Mouse (Mus musculus) midbrain, embryonic 11.5 days (tissue): ENCODE measurements at regions not wholly inside any gene's neighbourhood (a gene's known extent, or its start where the extent isn't known, plus 50 kb on each side); places are given as distances from the start of the nearest gene placed in this dataset.

Experiments used
- ATAC-seq: fragments of 200-750 bp; cut with Nextera tagmentation; 2 replicates; pipeline ENCODE4 v1.8.0; 2017; ENCODE audit warnings: moderate TSS enrichment, moderate library complexity; ENCODE audit not compliant: low FRiP score
- DNase-seq: peaks from one replicate; pipeline ENCODE4 v3.0.0; 2015; ENCODE audit warnings: low spot score; ENCODE audit errors: missing footprints
- H3K27ac ChIP-seq: fragments of 300-500 bp; sonication (generic); 2 replicates; pipeline ENCODE4 v1.5.1; 2014; ENCODE audit warnings: low read depth, low read length
- H3K27me3 ChIP-seq: fragments of 300-500 bp; sonication (generic); 2 replicates; pipeline ENCODE4 v1.6.1; 2014; ENCODE audit warnings: mild to moderate bottlenecking, low read length, moderate library complexity, mixed read lengths; ENCODE audit not compliant: control insufficient read depth, insufficient read depth
- H3K36me3 ChIP-seq: fragments of 300-500 bp; sonication (generic); 2 replicates; pipeline ENCODE4 v1.6.1; 2014; ENCODE audit warnings: mild to moderate bottlenecking, low read length, moderate library complexity, mixed read lengths; ENCODE audit not compliant: control insufficient read depth, insufficient read depth
- H3K4me1 ChIP-seq: fragments of 300-500 bp; sonication (generic); 2 replicates; pipeline ENCODE4 v1.6.1; 2014; ENCODE audit warnings: low read length; ENCODE audit not compliant: control insufficient read depth, insufficient read depth
- H3K4me2 ChIP-seq: fragments of 300-500 bp; sonication (generic); 2 replicates; pipeline ENCODE4 v1.6.1; 2014; ENCODE audit warnings: mild to moderate bottlenecking, moderate library complexity
- H3K4me3 ChIP-seq: fragments of 300-500 bp; sonication (generic); 2 replicates; pipeline ENCODE4 v1.5.1; 2014; ENCODE audit warnings: low read depth, low read length
- H3K9ac ChIP-seq: fragments of 300-500 bp; sonication (generic); 2 replicates; pipeline ENCODE4 v1.6.1; 2014; ENCODE audit warnings: low read length
- H3K9me3 ChIP-seq: fragments of 300-500 bp; sonication (generic); 2 replicates; pipeline ENCODE4 v1.6.1; 2016; ENCODE audit warnings: low read length; ENCODE audit not compliant: control insufficient read depth
- WGBS: fragments of 180-500 bp; shearing (Covaris S2); extraction: QIAGEN DNeasy Blood & Tissue Kit; methylation state at CpG from one replicate; pipeline ENCODE4 v1.1.7; 2014; 5-methylcytosine and 5-hydroxymethylcytosine counted together

DNA sequence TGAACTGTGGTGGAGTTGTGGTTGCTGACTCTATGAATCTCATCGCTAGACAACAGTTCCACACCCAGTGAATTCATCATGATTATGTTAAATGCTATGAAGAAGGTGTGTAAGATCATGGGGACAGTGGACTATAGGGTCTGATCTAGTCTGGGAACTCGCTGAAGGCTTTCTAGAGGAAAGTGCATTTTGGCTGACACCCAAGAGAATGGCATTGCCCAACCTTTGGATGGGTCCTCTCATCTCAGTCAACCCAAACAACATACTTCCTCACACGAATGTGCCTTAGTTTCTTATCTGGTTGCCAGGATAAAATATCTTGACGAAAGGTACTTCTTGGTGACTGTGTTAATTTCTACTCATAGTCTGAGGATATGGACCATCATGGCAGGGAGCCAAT lies 112.9 kb upstream of the Ado start:
- no peak overlapping the region for H3K4me2 ChIP-seq
- DNase-seq (no peak), ATAC-seq (no peak)
- WGBS = 91% methylated on average over 4 of the region's 4 CpGs
- no peak overlapping the region for H3K27ac ChIP-seq
- no peaks in the 10 kb centered on the region for H3K27me3 ChIP-seq
- H3K4me3 ChIP-seq = no peak overlapping the region
- no peak overlapping the region for H3K9ac ChIP-seq
- H3K9me3 ChIP-seq = no peaks in the 10 kb centered on the region
- H3K4me1 ChIP-seq = no peaks in the 10 kb centered on the region
- H3K36me3 ChIP-seq = no peaks in the 10 kb centered on the region

DNA sequence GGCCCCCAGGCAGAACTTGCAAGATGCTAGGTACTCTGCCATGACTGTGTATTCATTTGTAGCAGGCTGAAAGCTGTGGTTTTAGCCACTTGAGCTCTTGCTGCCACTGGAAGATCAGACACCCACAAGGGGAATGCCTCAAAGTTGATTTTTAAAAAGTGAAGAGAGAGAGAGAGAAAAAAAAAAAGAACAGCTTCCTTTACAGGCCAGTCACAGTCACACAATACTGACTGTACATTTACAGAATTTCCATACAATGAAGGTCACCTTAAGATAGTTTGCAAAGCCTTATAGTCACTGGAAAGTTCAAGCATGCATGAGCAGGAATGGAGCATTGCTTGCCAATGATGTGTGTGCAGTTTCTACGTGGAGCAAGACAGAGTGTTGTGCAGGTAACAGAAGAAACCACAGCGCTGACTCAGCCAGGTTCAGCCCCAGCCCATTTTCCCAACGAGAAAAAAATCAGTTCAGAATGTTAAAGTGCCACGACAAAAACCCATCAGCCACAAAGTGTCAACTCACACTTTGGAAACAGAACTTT lies 109.3 kb upstream of the Ado start:
- WGBS = 75% methylated on average over 4 of the region's 4 CpGs

GRCm38 (mm10) chr10:67657305-67657704 lies 108.5 kb upstream of the Ado start:
- Histone ChIP-seq H3K9ac (no peak overlapping the region), H3K27me3 (no peaks in the 10 kb centered on the region), H3K9me3 (no peaks in the 10 kb centered on the region), H3K4me3 (no peak overlapping the region), H3K4me1 (no peaks in the 10 kb centered on the region), H3K4me2 (no peak overlapping the region), H3K27ac (no peak overlapping the region), H3K36me3 (no peaks in the 10 kb centered on the region)
- no peak for DNase-seq
- 84% methylated on average over 2 of the region's 2 CpGs for WGBS
- ATAC-seq = no peak

More for the DNA sequence above, 109.3 kb upstream of the Ado start:
- no peaks in the 10 kb centered on the region for H3K36me3 ChIP-seq
- DNase-seq (no peak), ATAC-seq (no peak)
- no peak overlapping the region for H3K27ac ChIP-seq
- no peaks in the 10 kb centered on the region for H3K9me3 ChIP-seq
- no peak overlapping the region for H3K4me3 ChIP-seq
- no peaks in the 10 kb centered on the region for H3K27me3 ChIP-seq
- H3K4me2 ChIP-seq = no peak overlapping the region
- no peak overlapping the region for H3K9ac ChIP-seq
- H3K4me1 ChIP-seq = no peaks in the 10 kb centered on the region

DNA sequence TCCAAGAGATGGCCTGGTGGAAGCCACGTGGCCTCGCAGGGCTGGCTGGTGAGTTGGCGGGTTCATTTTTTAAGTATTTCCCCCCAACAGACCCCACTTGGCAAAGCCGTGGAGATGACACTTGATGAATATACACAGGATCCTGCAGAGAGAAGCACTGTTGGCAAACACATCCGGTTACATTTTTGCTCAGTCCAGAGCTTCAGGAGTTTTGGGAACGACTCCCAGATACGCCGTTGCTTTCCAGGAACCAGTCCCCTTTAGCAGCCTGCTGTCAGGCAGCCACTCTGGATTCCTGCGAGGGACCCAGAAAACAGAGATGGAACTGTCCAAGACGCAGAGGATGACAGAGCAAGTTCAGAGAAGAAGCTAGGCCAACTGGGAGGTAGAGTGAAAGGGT lies 105.8 kb upstream of the Ado start:
- 89% methylated on average over 10 of the region's 10 CpGs for WGBS
- Histone ChIP-seq H3K27me3 (no peaks in the 10 kb centered on the region), H3K4me3 (no peak overlapping the region), H3K4me1 (no peaks in the 10 kb centered on the region), H3K9ac (no peak overlapping the region), H3K36me3 (no peaks in the 10 kb centered on the region), H3K9me3 (no peaks in the 10 kb centered on the region), H3K27ac (no peak overlapping the region), H3K4me2 (no peak overlapping the region)
- ATAC-seq (no peak), DNase-seq (no peak)

- Histone ChIP-seq H3K4me3 (no peak overlapping the region), H3K27ac (no peak overlapping the region), H3K9me3 (no peaks in the 10 kb centered on the region), H3K9ac (no peak overlapping the region), H3K27me3 (no peaks in the 10 kb centered on the region), H3K4me1 (peaks cover 3% of the 10 kb centered on the region), H3K36me3 (no peaks in the 10 kb centered on the region), H3K4me2 (no peak overlapping the region)
- WGBS = 85% methylated on average over 3 of the region's 3 CpGs
- ATAC-seq = no peak
- DNase-seq = no peak
These were observed 103.5 kb upstream of the Ado start for GRCm38 (mm10) chr10:67652300-67652699.

DNA sequence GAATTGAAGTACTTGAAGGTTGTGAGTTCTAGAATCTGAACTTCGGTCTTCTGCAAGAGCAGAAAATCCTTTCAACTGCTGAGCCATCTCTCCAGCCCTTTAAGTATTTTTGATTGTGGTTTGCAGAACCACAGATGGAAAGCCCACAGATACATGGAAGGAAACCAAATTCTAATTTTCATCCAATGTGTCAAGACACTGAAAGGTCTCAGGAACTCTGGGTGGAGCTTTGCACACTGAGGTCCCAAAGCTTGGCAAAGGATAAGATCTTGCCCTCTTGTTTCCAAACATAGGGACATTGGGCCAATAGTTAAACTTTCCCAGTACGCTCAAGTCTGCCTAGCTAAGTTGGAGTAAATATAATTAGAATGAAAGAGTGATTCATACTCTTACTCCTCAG lies 102.6 kb upstream of the Ado start:
- Histone ChIP-seq H3K27ac (no peak overlapping the region), H3K9me3 (no peaks in the 10 kb centered on the region), H3K36me3 (no peaks in the 10 kb centered on the region), H3K4me2 (no peak overlapping the region), H3K27me3 (no peaks in the 10 kb centered on the region), H3K4me1 (peaks cover 3% of the 10 kb centered on the region), H3K4me3 (no peak overlapping the region), H3K9ac (no peak overlapping the region)
- DNase-seq (no peak), ATAC-seq (no peak)
- 94% methylated on average over 2 of the region's 2 CpGs for WGBS

DNA sequence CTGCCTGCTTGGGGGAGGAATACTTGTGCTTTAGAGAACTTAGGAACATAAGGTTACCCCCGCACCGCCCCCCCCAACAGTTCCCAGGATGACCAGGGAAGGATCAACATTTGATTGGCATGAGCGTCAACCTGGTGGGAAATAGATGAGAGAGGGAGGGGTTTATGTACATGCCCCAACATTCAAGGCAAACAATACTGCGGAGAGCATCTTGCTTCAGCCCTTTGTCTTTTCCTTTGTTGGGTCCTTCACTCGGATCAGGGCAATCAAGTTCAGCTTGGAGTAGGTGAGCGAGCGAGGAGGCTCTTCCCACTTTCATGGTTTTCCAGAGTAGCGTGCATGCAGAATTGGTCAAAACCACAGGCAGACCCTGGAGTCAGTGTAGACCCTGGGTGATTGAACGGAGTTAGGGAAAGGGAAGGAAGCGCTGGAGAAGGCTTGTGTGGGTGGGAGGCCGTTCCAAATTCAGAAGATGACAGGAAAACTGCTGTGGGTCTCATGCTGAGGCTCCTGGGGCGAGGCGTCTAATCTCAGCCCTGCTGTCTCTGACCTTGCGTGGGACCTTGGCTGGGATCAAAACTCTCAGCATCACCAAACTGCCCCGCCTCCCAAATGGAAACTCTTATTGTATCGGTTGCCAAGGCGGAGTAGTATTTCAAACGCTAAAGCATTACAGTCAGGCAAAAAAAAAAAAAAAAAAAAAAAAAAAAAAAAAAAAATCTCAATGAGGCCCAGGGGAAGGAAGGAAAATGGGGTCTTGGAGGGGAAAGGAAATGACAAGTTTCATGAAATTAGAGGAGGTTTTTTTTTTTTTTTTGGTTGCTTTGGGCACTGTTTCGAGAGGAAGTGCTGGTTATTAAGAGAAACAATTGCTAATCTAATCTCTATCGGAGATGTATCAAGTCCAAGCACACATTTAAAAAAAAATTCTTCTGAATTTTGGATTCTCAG lies 99.3 kb upstream of the Ado start:
- 32% methylated on average over 20 of the region's 20 CpGs for WGBS
- no peak for DNase-seq
- H3K27ac ChIP-seq = no peak overlapping the region
- H3K4me1 ChIP-seq = peaks cover 3% of the 10 kb centered on the region
- H3K4me2 ChIP-seq = peak overlapping the region; percentile 1; the same call in 1 of the 2 replicates
- no peak for ATAC-seq
- H3K27me3 ChIP-seq = no peaks in the 10 kb centered on the region
- H3K36me3 ChIP-seq = no peaks in the 10 kb centered on the region
- H3K4me3 ChIP-seq = no peak overlapping the region
- H3K9ac ChIP-seq = no peak overlapping the region
- H3K9me3 ChIP-seq = no peaks in the 10 kb centered on the region

DNA sequence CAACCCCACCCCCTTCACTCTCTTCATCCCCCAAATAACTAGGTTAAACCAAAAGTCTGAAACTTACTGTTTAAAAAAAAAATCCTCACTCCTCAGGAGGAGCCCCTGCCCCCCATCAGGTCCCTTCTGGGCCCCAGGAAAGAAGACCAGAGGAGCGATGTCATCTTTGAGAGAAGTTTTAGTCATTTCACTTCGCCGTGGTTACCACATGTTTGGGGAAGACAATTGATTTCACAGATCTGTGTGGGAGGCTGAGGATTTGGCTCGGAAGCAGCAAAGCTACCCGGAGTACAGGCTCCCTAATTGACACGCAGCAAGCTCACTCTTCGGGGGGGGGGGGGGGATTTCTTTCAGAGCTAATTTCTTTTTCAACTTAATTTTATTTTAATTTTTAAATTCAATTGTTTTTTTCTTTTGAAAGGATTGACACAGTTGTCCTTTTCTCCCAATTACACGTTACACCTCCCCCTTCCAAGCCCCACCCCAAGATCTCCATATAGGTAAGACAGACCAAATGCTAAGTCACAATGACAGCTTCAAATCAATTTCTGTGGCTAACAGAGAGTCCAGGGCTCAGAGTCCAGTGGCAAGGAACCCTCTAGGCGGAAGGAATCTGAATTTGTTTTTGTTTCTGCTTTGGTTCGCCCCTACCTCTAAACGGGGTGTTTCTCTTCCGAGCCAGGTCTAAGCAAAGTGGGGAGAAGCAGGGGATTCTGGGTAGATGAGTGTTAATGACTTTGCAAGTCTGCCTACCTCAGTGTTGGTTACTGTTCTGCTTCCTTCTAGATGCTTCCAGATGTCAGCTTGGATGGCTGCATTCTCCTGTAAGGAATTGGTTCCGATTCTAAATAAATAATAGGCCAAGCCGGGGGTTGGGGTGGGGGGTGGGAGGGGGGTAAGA lies 98.2 kb upstream of the Ado start:
- Histone ChIP-seq H3K27me3 (no peaks in the 10 kb centered on the region), H3K27ac (no peak overlapping the region), H3K9me3 (no peaks in the 10 kb centered on the region), H3K4me3 (no peak overlapping the region), H3K36me3 (no peaks in the 10 kb centered on the region), H3K4me1 (peaks cover 3% of the 10 kb centered on the region), H3K4me2 (peak overlapping the region; percentile 29), H3K9ac (no peak overlapping the region)
- peak; percentile 87 for DNase-seq
- 13% methylated on average over 14 of the region's 14 CpGs for WGBS
- ATAC-seq = peak; percentile 14; the same call in 1 of the 2 replicates
